8 mouse cellular contexts compared by ENCODE assay signal in the genomic region with DNA sequence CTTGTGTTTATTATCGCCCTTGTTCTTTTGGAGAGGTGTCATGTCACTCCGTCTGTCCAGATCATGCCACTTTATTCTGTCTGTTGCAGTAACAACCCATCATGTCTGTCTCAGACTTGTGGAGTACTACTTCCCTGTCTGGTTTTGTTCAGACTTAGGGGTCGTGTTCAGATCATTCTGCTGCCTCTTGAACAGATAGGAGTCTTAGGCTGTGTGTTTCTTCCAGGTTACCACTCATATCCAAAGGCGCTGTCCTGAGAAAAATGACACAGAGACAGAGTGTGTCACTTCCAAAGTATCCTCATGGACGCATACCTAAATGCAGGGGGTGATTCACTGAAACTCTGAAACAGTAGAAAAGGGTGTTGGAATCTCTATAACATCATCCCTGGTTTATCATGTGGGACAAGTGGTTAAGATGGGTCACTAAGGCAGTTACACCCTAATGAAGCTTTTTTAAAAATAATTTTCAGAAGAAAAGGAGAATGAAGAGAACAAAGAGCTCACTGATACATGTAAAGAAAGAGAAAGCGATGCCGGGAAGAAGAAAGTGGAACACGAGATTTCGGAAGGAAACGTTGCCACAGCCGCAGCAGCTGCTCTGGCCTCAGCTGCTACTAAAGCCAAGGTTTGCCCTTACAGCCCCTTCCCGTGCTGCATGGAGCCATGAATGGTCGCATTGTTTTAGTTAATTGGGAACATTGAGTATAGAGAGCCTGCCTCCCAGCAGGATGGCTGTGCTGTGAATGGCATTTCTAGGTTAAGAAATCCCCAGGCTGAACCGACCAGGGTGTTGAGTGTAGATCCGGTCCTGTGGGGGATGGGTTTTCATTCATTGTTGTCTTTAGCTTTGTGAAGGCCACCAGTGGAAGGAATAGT. TPM values are rescaled to one million over a fixed set of nuclear protein-coding genes. Genes with fewer than 3 reads are reported as not detected.
DNase-seq lines count a peak whose midpoint lies in the region; TF ChIP-seq lines count a peak whose summit lies in the region.

No protein-coding gene starts in this region.

- peak; percentile 93 for DNase-seq in ES-CJ7 (ENCODE audit: low read depth, low spot score)
- peak; percentile 48 to 81 for DNase-seq in frontal cortex, postnatal 36 days (ENCODE audit: low spot score in 2 of 2)
- peak; percentile 51 to 56 for DNase-seq in left cerebral cortex, postnatal 36 days (ENCODE audit: low spot score in 2 of 2)
- DNase-seq in right cerebral cortex, adult 18-20 months: peak; percentile 67
- no peak for DNase-seq in ovary, postnatal 14 days (ENCODE audit: low spot score)
- DNase-seq in kidney, postnatal 14 days: no peak
- DNase-seq in heart, postnatal 14 days: no peak

- no peak overlapping the region for H3K4me3 ChIP-seq in cortical plate, adult 2 months (ENCODE audit: insufficient read depth, low read length)

- H3K4me1 ChIP-seq in cortical plate, adult 2 months (ENCODE audit: control insufficient read depth, insufficient read depth, low read length): peaks cover 16% of the 10 kb centered on the region

- TF ChIP-seq POLR2A in cortical plate, adult 2 months (IDR thresholded peaks at IDR 0.05; ENCODE audit: extremely low read depth, insufficient read depth, low read length): no peak

- intact Hi-C loops in left cerebral cortex, postnatal 36 days (cut with DNase I): loop anchor here (2.0 to 5.0 kb wide), 2 partner anchors 39 to 92 kb away; no protein-coding TSS in a partner anchor
- intact Hi-C loops in heart, postnatal 14 days (cut with DNase I): no loop called here

- peak overlapping the region; percentile 12 for H3K27ac ChIP-seq in cortical plate, adult 2 months (ENCODE audit: insufficient read depth, low read length)

- TF ChIP-seq CTCF in cortical plate, adult 2 months (IDR thresholded peaks at IDR 0.05; ENCODE audit: extremely low read depth, insufficient read depth, low read length): no peak

RNA-seq across cellular contexts. Expression of gene Cspg5, which starts 37.8 kb away (rescaled TPM):
- polyA plus RNA-seq in cortical plate, adult 2 months (2012; rRNA removed): 382 and 388 TPM in 2 replicates
- 100 to 1,000 TPM; 363 to 430 TPM for total RNA-seq in left cerebral cortex, postnatal 36 days (2021)
- total RNA-seq in heart, postnatal 14 days (2021): under 1 TPM; 0.32 to 0.41 TPM

Comparison
In these comparisons a context has a peak if more than half of its experiments do, and no peak if none do; other contexts are left out.
1. DNase-seq: peak in ES-CJ7 (single experiment), frontal cortex, postnatal 36 days (2 of 2), left cerebral cortex, postnatal 36 days (2 of 2) and right cerebral cortex, adult 18-20 months (single experiment); none in ovary, postnatal 14 days (single experiment), kidney, postnatal 14 days (single experiment) and heart, postnatal 14 days (0 of 2).
2. RNA of gene Cspg5, which starts 37.8 kb away (total RNA-seq): 363 to 430 TPM in left cerebral cortex, postnatal 36 days; 0.32 to 0.41 TPM in heart, postnatal 14 days; every median in the first group is over 100 times any median in the second.